Mouse (Mus musculus) E14TG2a.4 (cell line): Measurements from ENCODE around the gene Wdfy3.

Source experiments
- CTCF ChIP-seq: conservative IDR thresholded peaks from 2 replicates; pipeline ENCODE4 v1.5.1; 2014; ENCODE audit warnings: low read length
- NANOG ChIP-seq: IDR thresholded peaks from 2 replicates; pipeline ENCODE4 v1.6.1; 2014; ENCODE audit warnings: borderline replicate concordance, low read length, mixed read lengths
- POU5F1 ChIP-seq: IDR thresholded peaks from 2 replicates; pipeline ENCODE4 v1.6.1; 2014; ENCODE audit warnings: low read length, borderline replicate concordance

GRCm38 (mm10) chr5:101847762-101848161 is 222.0 kb downstream of the Wdfy3 start:
- no peak for TF ChIP-seq CTCF
- no peak for TF ChIP-seq POU5F1
- peak; percentile 46; the same call in 1 of the 2 replicates for TF ChIP-seq NANOG
